Mouse (Mus musculus): ENCODE data around the gene Fam19a2. TPM values are rescaled to one million over a fixed set of nuclear protein-coding genes. Genes with fewer than 3 reads are reported as not detected.

Gene Fam19a2
- polyA plus RNA-seq, 1 experiment from 2014 or later = 3.7 TPM

GRCm38 (mm10) chr10:123605671-123606070 lies 341.9 kb downstream of the Fam19a2 start:
- H3K4me3 ChIP-seq = no peak overlapping the region
- DNase-seq (ENCODE audit: low spot score) = no peak
- no peaks in the 10 kb centered on the region for H3K4me1 ChIP-seq (replicated peaks)
- H3K9me3 ChIP-seq = no peaks in the 10 kb centered on the region
- H3K36me3 ChIP-seq = no peaks in the 10 kb centered on the region
- no peaks in the 10 kb centered on the region for H3K27me3 ChIP-seq (ENCODE audit: insufficient read depth, poor library complexity, severe bottlenecking)
- H3K27ac ChIP-seq = no peak overlapping the region
- WGBS = 28% methylated on average over 2 of the region's 2 CpGs

GRCm38 (mm10) chr10:123626691-123627090 lies 362.9 kb downstream of the Fam19a2 start:
- no peak overlapping the region for H3K4me3 ChIP-seq
- no peak for DNase-seq (ENCODE audit: low spot score)
- no peaks in the 10 kb centered on the region for H3K9me3 ChIP-seq
- WGBS = 76% methylated on average over 2 of the region's 2 CpGs
- no peaks in the 10 kb centered on the region for H3K27me3 ChIP-seq (ENCODE audit: insufficient read depth, poor library complexity, severe bottlenecking)
- H3K27ac ChIP-seq = no peak overlapping the region
- H3K36me3 ChIP-seq = no peaks in the 10 kb centered on the region
- H3K4me1 ChIP-seq (replicated peaks) = no peaks in the 10 kb centered on the region

GRCm38 (mm10) chr10:123629248-123629744 lies 365.5 kb downstream of the Fam19a2 start:
- no peaks in the 10 kb centered on the region for H3K36me3 ChIP-seq
- DNase-seq (ENCODE audit: low spot score) = no peak
- no peak overlapping the region for H3K27ac ChIP-seq
- no peaks in the 10 kb centered on the region for H3K9me3 ChIP-seq
- H3K4me1 ChIP-seq (replicated peaks) = no peaks in the 10 kb centered on the region
- no peak overlapping the region for H3K4me3 ChIP-seq
- H3K27me3 ChIP-seq (ENCODE audit: insufficient read depth, poor library complexity, severe bottlenecking) = no peaks in the 10 kb centered on the region
- WGBS = 80% methylated on average over 5 of the region's 5 CpGs

GRCm38 (mm10) chr10:123632029-123632428 lies 368.2 kb downstream of the Fam19a2 start:
- DNase-seq (ENCODE audit: low spot score) = peak; percentile 25
- no peak overlapping the region for H3K27ac ChIP-seq
- no peaks in the 10 kb centered on the region for H3K9me3 ChIP-seq
- H3K27me3 ChIP-seq (ENCODE audit: insufficient read depth, poor library complexity, severe bottlenecking) = no peaks in the 10 kb centered on the region
- no peaks in the 10 kb centered on the region for H3K36me3 ChIP-seq
- WGBS = 68% methylated on average over 5 of the region's 5 CpGs
- no peak overlapping the region for H3K4me3 ChIP-seq
- H3K4me1 ChIP-seq (replicated peaks) = no peaks in the 10 kb centered on the region

- WGBS = 92% methylated on average over 5 of the region's 5 CpGs
- Histone ChIP-seq H3K36me3 (no peaks in the 10 kb centered on the region), H3K4me1 (replicated peaks) (peaks cover 8% of the 10 kb centered on the region; the same call in 1 of the 2 replicates), H3K27ac (no peak overlapping the region), H3K27me3 (ENCODE audit: insufficient read depth, poor library complexity, severe bottlenecking) (no peaks in the 10 kb centered on the region), H3K9me3 (no peaks in the 10 kb centered on the region), H3K4me3 (no peak overlapping the region)
- no peak for DNase-seq (ENCODE audit: low spot score)
Measured at GRCm38 (mm10) chr10:123636655-123637054, 372.9 kb downstream of the Fam19a2 start.

GRCm38 (mm10) chr10:123637496-123637895 lies 373.7 kb downstream of the Fam19a2 start:
- H3K4me3 ChIP-seq = no peak overlapping the region
- no peaks in the 10 kb centered on the region for H3K36me3 ChIP-seq
- DNase-seq (ENCODE audit: low spot score) = no peak
- H3K9me3 ChIP-seq = no peaks in the 10 kb centered on the region
- no peaks in the 10 kb centered on the region for H3K27me3 ChIP-seq (ENCODE audit: insufficient read depth, poor library complexity, severe bottlenecking)
- no peak overlapping the region for H3K27ac ChIP-seq
- peaks cover 8% of the 10 kb centered on the region; the same call in 1 of the 2 replicates for H3K4me1 ChIP-seq (replicated peaks)

- Histone ChIP-seq H3K27ac (no peak overlapping the region), H3K9me3 (no peaks in the 10 kb centered on the region), H3K36me3 (no peaks in the 10 kb centered on the region), H3K4me1 (replicated peaks) (no peaks in the 10 kb centered on the region), H3K27me3 (ENCODE audit: insufficient read depth, poor library complexity, severe bottlenecking) (no peaks in the 10 kb centered on the region), H3K4me3 (no peak overlapping the region)
- DNase-seq (ENCODE audit: low spot score) = no peak
- WGBS = 91% methylated on average over 4 of the region's 4 CpGs
Measured at GRCm38 (mm10) chr10:123645568-123645967, 381.8 kb downstream of the Fam19a2 start.

GRCm38 (mm10) chr10:123671208-123671607 lies 407.4 kb downstream of the Fam19a2 start:
- no peaks in the 10 kb centered on the region for H3K36me3 ChIP-seq
- H3K4me1 ChIP-seq (replicated peaks) = no peaks in the 10 kb centered on the region
- no peak for DNase-seq (ENCODE audit: low spot score)
- H3K9me3 ChIP-seq = no peaks in the 10 kb centered on the region
- H3K27me3 ChIP-seq (ENCODE audit: insufficient read depth, poor library complexity, severe bottlenecking) = no peaks in the 10 kb centered on the region
- H3K4me3 ChIP-seq = no peak overlapping the region
- no peak overlapping the region for H3K27ac ChIP-seq

- no peaks in the 10 kb centered on the region for H3K27me3 ChIP-seq (ENCODE audit: insufficient read depth, poor library complexity, severe bottlenecking)
- 0 out of 2 replicates have a peak, but pooled peaks cover 5% of the 10 kb centered on the region for H3K4me1 ChIP-seq (replicated peaks)
- H3K27ac ChIP-seq = no peak overlapping the region
- DNase-seq (ENCODE audit: low spot score) = no peak
- no peaks in the 10 kb centered on the region for H3K9me3 ChIP-seq
- 11% methylated on average over 7 of the region's 7 CpGs for WGBS
- no peaks in the 10 kb centered on the region for H3K36me3 ChIP-seq
- H3K4me3 ChIP-seq = no peak overlapping the region
Measured at GRCm38 (mm10) chr10:123678284-123678864, 414.6 kb downstream of the Fam19a2 start.

- no peaks in the 10 kb centered on the region for H3K27me3 ChIP-seq (ENCODE audit: insufficient read depth, poor library complexity, severe bottlenecking)
- 55% methylated on average over 9 of the region's 9 CpGs for WGBS
- H3K9me3 ChIP-seq = no peaks in the 10 kb centered on the region
- DNase-seq (ENCODE audit: low spot score) = peak; percentile 16
- H3K27ac ChIP-seq = no peak overlapping the region
- no peaks in the 10 kb centered on the region for H3K36me3 ChIP-seq
- H3K4me1 ChIP-seq (replicated peaks) = 0 out of 2 replicates have a peak, but pooled peaks cover 5% of the 10 kb centered on the region
- no peak overlapping the region for H3K4me3 ChIP-seq
Measured at GRCm38 (mm10) chr10:123682718-123683255, 419.0 kb downstream of the Fam19a2 start.

GRCm38 (mm10) chr10:123692186-123692925 lies 428.6 kb downstream of the Fam19a2 start:
- Histone ChIP-seq H3K27me3 (ENCODE audit: insufficient read depth, poor library complexity, severe bottlenecking) (no peaks in the 10 kb centered on the region), H3K36me3 (no peaks in the 10 kb centered on the region), H3K4me3 (no peak overlapping the region), H3K27ac (no peak overlapping the region), H3K9me3 (no peaks in the 10 kb centered on the region), H3K4me1 (replicated peaks) (no peaks in the 10 kb centered on the region)
- DNase-seq (ENCODE audit: low spot score) = no peak
- 81% methylated on average over 8 of the region's 8 CpGs for WGBS

- no peaks in the 10 kb centered on the region for H3K36me3 ChIP-seq
- H3K4me1 ChIP-seq (replicated peaks) = no peaks in the 10 kb centered on the region
- no peaks in the 10 kb centered on the region for H3K27me3 ChIP-seq (ENCODE audit: insufficient read depth, poor library complexity, severe bottlenecking)
- 87% methylated on average over 4 of the region's 4 CpGs for WGBS
- DNase-seq (ENCODE audit: low spot score) = no peak
- H3K27ac ChIP-seq = no peak overlapping the region
- H3K9me3 ChIP-seq = no peaks in the 10 kb centered on the region
- H3K4me3 ChIP-seq = no peak overlapping the region
Measured at GRCm38 (mm10) chr10:123692926-123693224, 429.1 kb downstream of the Fam19a2 start.

- no peaks in the 10 kb centered on the region for H3K4me1 ChIP-seq (replicated peaks)
- H3K27ac ChIP-seq = no peak overlapping the region
- WGBS = 91% methylated on average over 4 of the region's 4 CpGs
- H3K36me3 ChIP-seq = no peaks in the 10 kb centered on the region
- H3K4me3 ChIP-seq = no peak overlapping the region
- H3K27me3 ChIP-seq (ENCODE audit: insufficient read depth, poor library complexity, severe bottlenecking) = no peaks in the 10 kb centered on the region
- no peaks in the 10 kb centered on the region for H3K9me3 ChIP-seq
- DNase-seq (ENCODE audit: low spot score) = no peak
Measured at GRCm38 (mm10) chr10:123702595-123702994, 438.8 kb downstream of the Fam19a2 start.
